Mouse (Mus musculus): Measurements from ENCODE around the gene Tmed3. TPM values are rescaled to one million over a fixed set of nuclear protein-coding genes. Genes with fewer than 3 reads are reported as not detected.

Gene Tmed3
- 32.8 to 48.6 TPM (median 39.3 TPM) in 3 replicates for total RNA-seq (2017)

GRCm38 (mm10) chr9:89704265-89705196, at the start of gene Tmed3:
TSS of gene Tmed3 (minus strand) at chr9:89705068.
- peak; percentile 87 for ATAC-seq (replicated peaks; ENCODE audit: insufficient number of reproducible peaks, low FRiP score, low TSS enrichment, poor library complexity, severe bottlenecking)

GRCm38 (mm10) chr9:89740041-89740440, 35.2 kb upstream of the Tmed3 start:
- ATAC-seq (replicated peaks; ENCODE audit: insufficient number of reproducible peaks, low FRiP score, low TSS enrichment, poor library complexity, severe bottlenecking) = no peak

GRCm38 (mm10) chr9:89738295-89738694, 33.4 kb upstream of the Tmed3 start, which contains the start of gene Ankrd34c:
TSS of gene Ankrd34c (minus strand) at chr9:89738475.
- no peak for ATAC-seq (replicated peaks; ENCODE audit: insufficient number of reproducible peaks, low FRiP score, low TSS enrichment, poor library complexity, severe bottlenecking)

GRCm38 (mm10) chr9:89737888-89738287, 33.0 kb upstream of the Tmed3 start:
- ATAC-seq (replicated peaks; ENCODE audit: insufficient number of reproducible peaks, low FRiP score, low TSS enrichment, poor library complexity, severe bottlenecking) = no peak

GRCm38 (mm10) chr9:89736932-89737705, 32.3 kb upstream of the Tmed3 start:
- no peak for ATAC-seq (replicated peaks; ENCODE audit: insufficient number of reproducible peaks, low FRiP score, low TSS enrichment, poor library complexity, severe bottlenecking)

GRCm38 (mm10) chr9:89706906-89707305, 2.0 kb upstream of the Tmed3 start:
- no peak for ATAC-seq (replicated peaks; ENCODE audit: insufficient number of reproducible peaks, low FRiP score, low TSS enrichment, poor library complexity, severe bottlenecking)

- ATAC-seq (replicated peaks; ENCODE audit: insufficient number of reproducible peaks, low FRiP score, low TSS enrichment, poor library complexity, severe bottlenecking) = no peak
Observed at GRCm38 (mm10) chr9:89705197-89705533, 297 bp upstream of the Tmed3 start.

GRCm38 (mm10) chr9:89700910-89701457, 3.9 kb downstream of the Tmed3 start:
- ATAC-seq (replicated peaks; ENCODE audit: insufficient number of reproducible peaks, low FRiP score, low TSS enrichment, poor library complexity, severe bottlenecking) = no peak

- no peak for ATAC-seq (replicated peaks; ENCODE audit: insufficient number of reproducible peaks, low FRiP score, low TSS enrichment, poor library complexity, severe bottlenecking)
Observed at GRCm38 (mm10) chr9:89695143-89695542, 9.7 kb downstream of the Tmed3 start.

- ATAC-seq (replicated peaks; ENCODE audit: insufficient number of reproducible peaks, low FRiP score, low TSS enrichment, poor library complexity, severe bottlenecking) = no peak
Observed at GRCm38 (mm10) chr9:89693670-89694069, 11.2 kb downstream of the Tmed3 start.

GRCm38 (mm10) chr9:89689179-89689578, 15.7 kb downstream of the Tmed3 start:
- no peak for ATAC-seq (replicated peaks; ENCODE audit: insufficient number of reproducible peaks, low FRiP score, low TSS enrichment, poor library complexity, severe bottlenecking)

- no peak; the same call in 1 of the 2 replicates for ATAC-seq (replicated peaks; ENCODE audit: insufficient number of reproducible peaks, low FRiP score, low TSS enrichment, poor library complexity, severe bottlenecking)
Observed at GRCm38 (mm10) chr9:89687503-89688226, 17.2 kb downstream of the Tmed3 start.

- ATAC-seq (replicated peaks; ENCODE audit: insufficient number of reproducible peaks, low FRiP score, low TSS enrichment, poor library complexity, severe bottlenecking) = no peak
Observed at GRCm38 (mm10) chr9:89686262-89686661, 18.6 kb downstream of the Tmed3 start.

- no peak for ATAC-seq (replicated peaks; ENCODE audit: insufficient number of reproducible peaks, low FRiP score, low TSS enrichment, poor library complexity, severe bottlenecking)
Observed at GRCm38 (mm10) chr9:89678974-89679373, 25.9 kb downstream of the Tmed3 start.

GRCm38 (mm10) chr9:89674014-89674618, 30.8 kb downstream of the Tmed3 start:
- ATAC-seq (replicated peaks; ENCODE audit: insufficient number of reproducible peaks, low FRiP score, low TSS enrichment, poor library complexity, severe bottlenecking) = peak; percentile 73; the same call in 1 of the 2 replicates

GRCm38 (mm10) chr9:89673402-89673801, 31.5 kb downstream of the Tmed3 start:
- ATAC-seq (replicated peaks; ENCODE audit: insufficient number of reproducible peaks, low FRiP score, low TSS enrichment, poor library complexity, severe bottlenecking) = no peak

- no peak for ATAC-seq (replicated peaks; ENCODE audit: insufficient number of reproducible peaks, low FRiP score, low TSS enrichment, poor library complexity, severe bottlenecking)
Observed at GRCm38 (mm10) chr9:89669878-89670277, 35.0 kb downstream of the Tmed3 start.

GRCm38 (mm10) chr9:89667306-89667942, 37.4 kb downstream of the Tmed3 start:
- no peak for ATAC-seq (replicated peaks; ENCODE audit: insufficient number of reproducible peaks, low FRiP score, low TSS enrichment, poor library complexity, severe bottlenecking)
